Comparison of ENCODE assay signal across 8 mouse cellular contexts in the genomic region with DNA sequence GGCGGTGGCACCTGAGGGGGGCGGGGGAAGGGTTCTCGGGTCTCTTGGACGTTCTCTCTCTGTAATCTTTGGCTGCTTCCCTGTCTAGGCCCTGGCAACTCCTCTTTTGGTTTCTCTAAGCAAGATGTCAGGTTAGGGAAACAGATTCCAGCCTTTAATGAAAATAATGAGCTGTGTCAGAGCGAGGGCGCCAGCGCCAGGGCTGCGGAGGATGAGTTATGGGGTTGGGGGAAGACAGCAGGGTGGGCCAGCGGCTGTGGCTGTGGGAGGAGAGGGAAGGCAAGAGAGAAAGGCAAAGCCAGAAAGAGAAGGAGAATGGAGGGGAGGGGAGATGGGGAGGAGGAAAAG.
DNase-seq lines count a peak whose midpoint lies in the region; ATAC-seq and TF ChIP-seq lines count a peak whose summit lies in the region.

No protein-coding gene starts in this region.

- H3K4me2 ChIP-seq in heart, embryonic 14.5 days (ENCODE audit: low read length), result peak overlapping the region; percentile 66
- H3K4me2 ChIP-seq in limb, embryonic 13.5 days (replicated peaks), result peak overlapping the region; percentile 52
- peak overlapping the region; percentile 33 for H3K4me2 ChIP-seq in midbrain, embryonic 13.5 days (replicated peaks)

- peaks cover 12 to 13% of the 10 kb centered on the region in 2 experiments; a peak in 3 of 4 replicates for H3K4me1 ChIP-seq in heart, embryonic 14.5 days (ENCODE audit: control insufficient read depth in 2 of 2, insufficient read depth in 2 of 2, low read length in 2 of 2)
- H3K4me1 ChIP-seq in limb, embryonic 13.5 days, result peaks cover 24% of the 10 kb centered on the region
- peaks cover 36% of the 10 kb centered on the region for H3K4me1 ChIP-seq in midbrain, embryonic 13.5 days (replicated peaks)

- no peak overlapping the region; the same call in 1 of the 2 replicates for H3K4me3 ChIP-seq in layer of hippocampus, adult 2 months
- H3K4me3 ChIP-seq in heart, embryonic 14.5 days (ENCODE audit: control insufficient read depth in 1 of 2, insufficient read depth in 1 of 2, low read depth in 1 of 2, low read length in 2 of 2), result peak overlapping the region; percentile 24 to 31
- peak overlapping the region; percentile 16 for H3K4me3 ChIP-seq in limb, embryonic 13.5 days
- no peak overlapping the region for H3K4me3 ChIP-seq in midbrain, embryonic 13.5 days (replicated peaks)

- peak overlapping the region; percentile 45 for H3K9ac ChIP-seq in heart, embryonic 14.5 days (ENCODE audit: low read length)
- H3K9ac ChIP-seq in limb, embryonic 13.5 days, result no peak overlapping the region
- H3K9ac ChIP-seq in midbrain, embryonic 13.5 days (replicated peaks), result no peak overlapping the region

- H3K27ac ChIP-seq in layer of hippocampus, adult 2 months, result peak overlapping the region; percentile 85
- peak overlapping the region in 1 of 2 experiments; percentile 61; a peak in 2 of 4 replicates for H3K27ac ChIP-seq in heart, embryonic 14.5 days (replicated peaks in 1 of 2; ENCODE audit: control insufficient read depth in 1 of 2, insufficient read depth in 1 of 2, low read depth in 2 of 2, low read length in 2 of 2)
- no peak overlapping the region for H3K27ac ChIP-seq in limb, embryonic 13.5 days
- H3K27ac ChIP-seq in midbrain, embryonic 13.5 days, result peak overlapping the region; percentile 67

- H3K9me3 ChIP-seq in heart, embryonic 14.5 days (ENCODE audit: control insufficient read depth, low read length), result no peaks in the 10 kb centered on the region
- peaks cover 6% of the 10 kb centered on the region; the same call in 1 of the 2 replicates for H3K9me3 ChIP-seq in limb, embryonic 13.5 days
- no peaks in the 10 kb centered on the region for H3K9me3 ChIP-seq in midbrain, embryonic 13.5 days

- TF ChIP-seq CTCF in layer of hippocampus, adult 2 months (conservative IDR thresholded peaks at IDR 0.05), result no peak

- H3K27me3 ChIP-seq in heart, embryonic 14.5 days (ENCODE audit: control insufficient read depth, insufficient read depth, low read length), result peaks cover 6% of the 10 kb centered on the region; the same call in 1 of the 2 replicates
- H3K27me3 ChIP-seq in limb, embryonic 13.5 days, result 0 out of 2 replicates have a peak, but pooled peaks cover 2% of the 10 kb centered on the region
- H3K27me3 ChIP-seq in midbrain, embryonic 13.5 days, result no peaks in the 10 kb centered on the region

- DNase-seq in layer of hippocampus, adult 2 months (ENCODE audit: low spot score in 2 of 2), result peak in 1 of 2 experiments; percentile 36
- DNase-seq in layer of hippocampus, adult 9-11 months, result no peak
- DNase-seq in left cerebral cortex, postnatal 36 days (ENCODE audit: low spot score in 2 of 2), result no peak
- DNase-seq in cerebellum, adult 18-20 months, result no peak
- no peak for DNase-seq in frontal cortex, postnatal 25 days (ENCODE audit: low spot score in 2 of 2)

- H3K36me3 ChIP-seq in heart, embryonic 14.5 days (ENCODE audit: control insufficient read depth, insufficient read depth, low read length), result no peaks in the 10 kb centered on the region
- no peaks in the 10 kb centered on the region for H3K36me3 ChIP-seq in limb, embryonic 13.5 days
- H3K36me3 ChIP-seq in midbrain, embryonic 13.5 days, result no peaks in the 10 kb centered on the region

- WGBS in heart, embryonic 14.5 days, result 37% methylated on average over 9 of the region's 9 CpGs
- 7% methylated on average over 9 of the region's 9 CpGs for WGBS in limb, embryonic 13.5 days
- 24% methylated on average over 9 of the region's 9 CpGs for WGBS in midbrain, embryonic 13.5 days

- ATAC-seq in heart, embryonic 14.5 days (ENCODE audit: insufficient number of reproducible peaks, insufficient read depth, low FRiP score, low read depth), result no peak
- no peak for ATAC-seq in limb, embryonic 13.5 days (ENCODE audit: low FRiP score, low read depth)
- ATAC-seq in midbrain, embryonic 13.5 days, result 0 out of 2 replicates have a peak, but pooled peaks have one; percentile 18

- intact Hi-C loops in left cerebral cortex, postnatal 36 days (cut with DNase I), result no loop called here

Comparison
In these comparisons a context has a peak if more than half of its experiments do, and no peak if none do; other contexts are left out.
1. H3K4me3 ChIP-seq: peak in heart, embryonic 14.5 days (2 of 2) and limb, embryonic 13.5 days (single experiment); none in layer of hippocampus, adult 2 months (single experiment) and midbrain, embryonic 13.5 days (single experiment).
2. Peak in every context shown above with its lines, with median percentiles within 50 percentile points of each other: H3K4me2 ChIP-seq.